Comparison of ENCODE assay signal across 8 mouse cellular contexts in the genomic region with DNA sequence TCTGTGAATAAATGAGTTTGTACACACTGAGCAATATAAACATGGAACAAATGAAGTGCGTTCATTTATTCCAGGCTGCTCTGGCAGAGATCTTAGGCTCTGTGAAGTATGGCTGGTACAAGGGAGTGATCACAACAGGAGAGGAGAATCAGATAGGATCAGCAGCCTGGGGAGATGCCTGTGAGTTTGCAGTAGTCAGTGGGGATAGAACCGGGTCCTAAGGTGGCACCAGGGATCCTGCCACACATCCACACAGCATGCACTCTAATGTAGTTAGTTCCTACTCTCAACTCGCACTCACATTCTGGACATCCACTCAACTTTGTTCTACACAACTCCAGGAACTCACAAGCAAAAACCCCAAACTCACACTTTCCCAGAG. TPM values are rescaled to one million over a fixed set of nuclear protein-coding genes. Genes with fewer than 3 reads are reported as not detected.
A peak's percentile ranks its signal among the peaks of the same experiment; 100 is the strongest.
DNase-seq lines count a peak whose midpoint lies in the region; ATAC-seq and TF ChIP-seq lines count a peak whose summit lies in the region.

No protein-coding gene starts in this region.

- peak overlapping the region; percentile 81 for H3K9ac ChIP-seq in heart, embryonic 13.5 days
- H3K9ac ChIP-seq in ES-E14 (ENCODE audit: insufficient read depth, low read depth, low read length, poor library complexity, severe bottlenecking), result peak overlapping the region; percentile 12; the same call in 1 of the 2 replicates
- H3K9ac ChIP-seq in forebrain, postnatal 0 days, result 0 out of 2 replicates have a peak overlapping the region, but pooled peaks have one; percentile 31

- no peak for TF ChIP-seq CTCF in forebrain, postnatal 0 days (IDR thresholded peaks at IDR 0.05; ENCODE audit: low read depth)

- no peaks in the 10 kb centered on the region for H3K9me3 ChIP-seq in heart, embryonic 13.5 days
- H3K9me3 ChIP-seq in ES-E14 (ENCODE audit: control insufficient read depth, insufficient read depth, low read depth, low read length), result no peaks in the 10 kb centered on the region
- no peaks in the 10 kb centered on the region for H3K9me3 ChIP-seq in forebrain, postnatal 0 days (ENCODE audit: low read length)

- no peaks in the 10 kb centered on the region for H3K36me3 ChIP-seq in heart, embryonic 13.5 days
- H3K36me3 ChIP-seq in ES-E14 (ENCODE audit: control insufficient read depth, insufficient read depth, low read length, poor library complexity, severe bottlenecking), result no peaks in the 10 kb centered on the region
- H3K36me3 ChIP-seq in forebrain, postnatal 0 days (ENCODE audit: insufficient read depth), result no peaks in the 10 kb centered on the region

- H3K4me3 ChIP-seq in heart, embryonic 13.5 days, result peak overlapping the region; percentile 68
- H3K4me3 ChIP-seq in ES-E14 (ENCODE audit: insufficient read depth in 1 of 2, low read depth in 1 of 2, low read length in 2 of 2, poor library complexity in 1 of 2, severe bottlenecking in 1 of 2), result peak overlapping the region; percentile 74 to 75
- peak overlapping the region; percentile 60 for H3K4me3 ChIP-seq in forebrain, postnatal 0 days (ENCODE audit: low read depth, low read length)

- no peak for DNase-seq in heart, adult 18-20 months
- DNase-seq in ES-E14 (ENCODE audit: low read depth, low spot score), result no peak
- DNase-seq in forebrain, postnatal 0 days, result no peak
- DNase-seq in lung, postnatal 36 days, result peak; percentile 11
- no peak for DNase-seq in right cerebral cortex, postnatal 36 days (ENCODE audit: low spot score in 2 of 2)
- no peak for DNase-seq in urinary bladder, postnatal 10 days (ENCODE audit: low spot score)
- no peak for DNase-seq in right cerebral cortex, postnatal 25 days

- peak overlapping the region; percentile 78 for H3K4me2 ChIP-seq in heart, embryonic 13.5 days
- peak overlapping the region; percentile 57 for H3K4me2 ChIP-seq in forebrain, postnatal 0 days (ENCODE audit: low read depth)

- H3K27ac ChIP-seq in heart, embryonic 13.5 days (replicated peaks), result peak overlapping the region; percentile 92
- no peak overlapping the region for H3K27ac ChIP-seq in ES-E14 (ENCODE audit: insufficient read depth, low read depth, low read length, poor library complexity, severe bottlenecking)
- no peak overlapping the region for H3K27ac ChIP-seq in forebrain, postnatal 0 days (ENCODE audit: low read depth, low read length)

- peaks cover 12% of the 10 kb centered on the region for H3K4me1 ChIP-seq in heart, embryonic 13.5 days
- peaks cover 0 to 3% of the 10 kb centered on the region in 2 experiments; a peak in 1 of 4 replicates for H3K4me1 ChIP-seq in ES-E14 (ENCODE audit: control insufficient read depth in 2 of 2, insufficient read depth in 2 of 2, low read length in 2 of 2, poor library complexity in 1 of 2)
- peaks cover 3% of the 10 kb centered on the region; the same call in 1 of the 2 replicates for H3K4me1 ChIP-seq in forebrain, postnatal 0 days (ENCODE audit: insufficient read depth)

- 12% methylated on average over 3 of the region's 3 CpGs for WGBS in heart, embryonic 13.5 days
- WGBS in forebrain, postnatal 0 days, result 9% methylated on average over 3 of the region's 3 CpGs

- ATAC-seq in heart, embryonic 13.5 days (ENCODE audit: extremely low read depth, insufficient number of reproducible peaks, low FRiP score, low TSS enrichment), result no peak
- peak; percentile 2 for ATAC-seq in forebrain, postnatal 0 days

- H3K27me3 ChIP-seq in heart, embryonic 13.5 days (replicated peaks), result no peaks in the 10 kb centered on the region
- H3K27me3 ChIP-seq in forebrain, postnatal 0 days (ENCODE audit: insufficient read depth, low read length), result no peaks in the 10 kb centered on the region

- in situ Hi-C loops in ES-E14 (cut with MboI; ENCODE audit: low sequenced_read_pairs in 2 of 2, unreplicated experiment in 2 of 2), result no loop called here

TF ChIP-seq in ES-E14, 5 proteins besides CTCF, POLR2A, EP300 and RAD21:
- no peak for TF ChIP-seq MAFK (IDR thresholded peaks at IDR 0.05; ENCODE audit: insufficient read depth, low read depth, low read length)
- TF ChIP-seq ZC3H11A (IDR thresholded peaks at IDR 0.05; ENCODE audit: borderline replicate concordance, low read depth, low read length), result no peak
- no peak for TF ChIP-seq ZNF384 (IDR thresholded peaks at IDR 0.05; ENCODE audit: low read depth, low read length)
- TF ChIP-seq CHD2 (IDR thresholded peaks at IDR 0.05; ENCODE audit: low read depth, low read length), result no peak
- TF ChIP-seq HCFC1 (IDR thresholded peaks at IDR 0.05; ENCODE audit: borderline replicate concordance, insufficient read depth, low read length), result no peak

RNA-seq across cellular contexts. Expression of a gene that starts 0.6 kb away (rescaled TPM):
- 12.8 and 13.7 TPM in 2 replicates for polyA plus RNA-seq in heart, embryonic 13.5 days (2015; fragmentation: Nextera tagmentation; extraction: Ambion mirVana)
- 1 to 10 TPM; 1.6 to 3.3 TPM for total RNA-seq in heart, adult 18-20 months (2021)
- total RNA-seq in ES-E14 (2012; rRNA removed), result 17.5 and 18.9 TPM in 2 replicates
- 7.9 and 16.2 TPM in 2 replicates for total RNA-seq in forebrain, postnatal 0 days (2014; rRNA removed)
- polyA plus RNA-seq in forebrain, postnatal 0 days (2015; fragmentation: Nextera tagmentation; extraction: Ambion mirVana), result 14.2 and 14.4 TPM in 2 replicates

RNA-seq across cellular contexts. Expression of a gene that starts 59.1 kb away (rescaled TPM):
- 16.1 and 18.2 TPM in 2 replicates for polyA plus RNA-seq in heart, embryonic 13.5 days (2015; fragmentation: Nextera tagmentation; extraction: Ambion mirVana)
- total RNA-seq in heart, adult 18-20 months (2021), result 10 to 100 TPM; 18.0 to 23.0 TPM
- total RNA-seq in ES-E14 (2012; rRNA removed), result 15.5 and 21.0 TPM in 2 replicates
- 50.9 and 60.7 TPM in 2 replicates for total RNA-seq in forebrain, postnatal 0 days (2014; rRNA removed)
- polyA plus RNA-seq in forebrain, postnatal 0 days (2015; fragmentation: Nextera tagmentation; extraction: Ambion mirVana), result 16.6 and 21.2 TPM in 2 replicates

Comparison
In these comparisons a context has a peak if more than half of its experiments do, and no peak if none do; other contexts are left out.
1. H3K9ac ChIP-seq: peak in every context shown above with its lines; median percentile 81 in heart, embryonic 13.5 days; 31 in forebrain, postnatal 0 days; 12 in ES-E14.